Mouse (Mus musculus) olfactory bulb, adult 2 months (tissue): ENCODE data around the gene Tspan15. TPM values are rescaled to one million over a fixed set of nuclear protein-coding genes. Genes with fewer than 3 reads are reported as not detected.

ENCODE experiments used
- H3K27ac ChIP-seq: fragments of 200-500 bp; 2 replicates; pipeline ENCODE4 v1.5.1; 2012; ENCODE audit warnings: low read depth, low read length; ENCODE audit not compliant: insufficient read depth
- H3K4me1 ChIP-seq: fragments of 200-500 bp; 2 replicates; pipeline ENCODE4 v1.6.1; 2012; ENCODE audit warnings: low read length; ENCODE audit not compliant: control insufficient read depth, insufficient read depth
- H3K4me3 ChIP-seq: fragments of 200-500 bp; 2 replicates; pipeline ENCODE4 v1.5.1; 2012; ENCODE audit warnings: mild to moderate bottlenecking, low read depth, low read length, moderate library complexity; ENCODE audit not compliant: insufficient read depth
- CTCF ChIP-seq: fragments of 200-500 bp; IDR thresholded peaks from 2 replicates; pipeline ENCODE4 v1.5.1; 2012; ENCODE audit warnings: low read depth, mild to moderate bottlenecking, low read length, moderate library complexity; ENCODE audit not compliant: insufficient read depth
- POLR2A ChIP-seq: fragments of 200-500 bp; IDR thresholded peaks from 2 replicates; pipeline ENCODE4 v1.6.1; 2012; ENCODE audit warnings: mild to moderate bottlenecking, low read depth, low read length, moderate library complexity; ENCODE audit not compliant: insufficient read depth
- WGBS: fragments of 180-500 bp; shearing (Covaris S2); methylation state at CpG from one replicate; pipeline ENCODE4 v1.1.7; 2018; 5-methylcytosine and 5-hydroxymethylcytosine counted together
- polyA plus RNA-seq: library from polyadenylated mRNA; stranded (reverse); fragments of >200 nt; gene quantifications from 2 replicates; pipeline ENCODE4 v1.2.4, GENCODE M21; 2012; ENCODE audit warnings: low replicate concordance; ENCODE audit not compliant: missing spikeins, insufficient read depth, insufficient read length

Tspan15 gene
- polyA plus RNA-seq: not detected in 2 replicates

- 1% methylated on average over 59 of the region's 59 CpGs for WGBS
- H3K27ac ChIP-seq: peak within 1 kb of the TSS; percentile 15; the same call in 1 of the 2 replicates
These were observed at the start of gene Tspan15 for GRCm38 (mm10) chr10:62230708-62231394. Gene Tspan15 (minus strand): TSS chr10:62231251.

GRCm38 (mm10) chr10:62279671-62280070 lies 48.6 kb upstream of the Tspan15 start:
- 83% methylated on average over 4 of the region's 4 CpGs for WGBS
- TF ChIP-seq POLR2A: no peak
- no peak for TF ChIP-seq CTCF
- Histone ChIP-seq H3K4me3 (no peak overlapping the region), H3K4me1 (peaks cover 5% of the 10 kb centered on the region; the same call in 1 of the 2 replicates), H3K27ac (no peak overlapping the region)

More at GRCm38 (mm10) chr10:62230708-62231394, at the start of gene Tspan15:
- Histone ChIP-seq H3K4me1 (peaks cover 20% of the 10 kb centered on the region), H3K4me3 (peak within 1 kb of the TSS; percentile 58)
- peak; percentile 66 for TF ChIP-seq POLR2A
- TF ChIP-seq CTCF: no peak

GRCm38 (mm10) chr10:62279066-62279465 lies 48.0 kb upstream of the Tspan15 start:
- Histone ChIP-seq H3K27ac (no peak overlapping the region), H3K4me3 (no peak overlapping the region), H3K4me1 (peaks cover 5% of the 10 kb centered on the region; the same call in 1 of the 2 replicates)
- 72% methylated on average over 3 of the region's 3 CpGs for WGBS
- no peak for TF ChIP-seq POLR2A
- no peak for TF ChIP-seq CTCF

- H3K4me1 ChIP-seq: peaks cover 4% of the 10 kb centered on the region; the same call in 1 of the 2 replicates
- no peak overlapping the region for H3K4me3 ChIP-seq
- WGBS: 94% methylated on average over 18 of the region's 19 CpGs
- TF ChIP-seq CTCF: no peak
- TF ChIP-seq POLR2A: no peak
- H3K27ac ChIP-seq: no peak overlapping the region
These were observed 46.6 kb upstream of the Tspan15 start for GRCm38 (mm10) chr10:62277499-62278293.

GRCm38 (mm10) chr10:62275235-62275634 lies 44.2 kb upstream of the Tspan15 start:
- H3K4me3 ChIP-seq: no peak overlapping the region
- H3K27ac ChIP-seq: no peak overlapping the region
- WGBS: 34% methylated on average over 4 of the region's 4 CpGs
- TF ChIP-seq CTCF: no peak
- no peak for TF ChIP-seq POLR2A
- H3K4me1 ChIP-seq: peaks cover 3% of the 10 kb centered on the region; the same call in 1 of the 2 replicates

GRCm38 (mm10) chr10:62269278-62269677 lies 38.2 kb upstream of the Tspan15 start:
- Histone ChIP-seq H3K4me3 (no peak overlapping the region), H3K27ac (no peak overlapping the region), H3K4me1 (no peaks in the 10 kb centered on the region)
- no peak for TF ChIP-seq CTCF
- no peak for TF ChIP-seq POLR2A
- WGBS: 83% methylated on average over 16 of the region's 16 CpGs

GRCm38 (mm10) chr10:62264299-62264698 lies 33.2 kb upstream of the Tspan15 start:
- Histone ChIP-seq H3K4me1 (peaks cover 3% of the 10 kb centered on the region; the same call in 1 of the 2 replicates), H3K4me3 (no peak overlapping the region), H3K27ac (no peak overlapping the region)
- WGBS: 89% methylated on average over 2 of the region's 2 CpGs
- no peak for TF ChIP-seq CTCF
- TF ChIP-seq POLR2A: no peak

GRCm38 (mm10) chr10:62261115-62261886 lies 30.2 kb upstream of the Tspan15 start:
- 20% methylated on average over 18 of the region's 18 CpGs for WGBS

More at GRCm38 (mm10) chr10:62261115-62261886, 30.2 kb upstream of the Tspan15 start:
- TF ChIP-seq POLR2A (no peak), CTCF (peak; percentile 48; the same call in 1 of the 2 replicates)
- no peak overlapping the region for H3K4me3 ChIP-seq
- H3K27ac ChIP-seq: no peak overlapping the region
- H3K4me1 ChIP-seq: peaks cover 3% of the 10 kb centered on the region; the same call in 1 of the 2 replicates
